Mouse (Mus musculus): ENCODE results near the gene Enox1. TPM values are rescaled to one million over a fixed set of nuclear protein-coding genes. Genes with fewer than 3 reads are reported as not detected.

Enox1 gene
- polyA plus RNA-seq, 2 experiments = 13.5 to 15.6 TPM

GRCm38 (mm10) chr14:77670945-77671344 lies 514.4 kb downstream of the Enox1 start:
- H3K4me1 ChIP-seq (ENCODE audit: control insufficient read depth, insufficient read depth, low read length) = 0 out of 2 replicates have a peak, but pooled peaks cover 3% of the 10 kb centered on the region
- no peak overlapping the region for H3K9ac ChIP-seq (ENCODE audit: low read depth, low read length, severe bottlenecking)
- no peaks in the 10 kb centered on the region for H3K36me3 ChIP-seq (ENCODE audit: control insufficient read depth, insufficient read depth, low read length)
- WGBS = 72% methylated on average over 5 of the region's 5 CpGs
- TF ChIP-seq POLR2A (IDR thresholded peaks at IDR 0.05; ENCODE audit: borderline replicate concordance, extremely low read depth, insufficient read depth, insufficient read length) = no peak
- H3K4me2 ChIP-seq (replicated peaks; ENCODE audit: low read depth, low read length, severe bottlenecking) = no peak overlapping the region
- no peaks in the 10 kb centered on the region for H3K9me3 ChIP-seq (ENCODE audit: control insufficient read depth, low read length)
- no peak overlapping the region for H3K4me3 ChIP-seq (replicated peaks; ENCODE audit: low read length)
- no peak for DNase-seq (ENCODE audit: low spot score)
- H3K27ac ChIP-seq (replicated peaks; ENCODE audit: low read depth, low read length) = no peak overlapping the region
- no peak for ATAC-seq (ENCODE audit: low FRiP score, low read depth)
- no peaks in the 10 kb centered on the region for H3K27me3 ChIP-seq (ENCODE audit: control insufficient read depth, insufficient read depth, low read length)

- ATAC-seq (ENCODE audit: low FRiP score, low read depth) (no peak), DNase-seq (ENCODE audit: low spot score) (no peak)
- H3K4me2 ChIP-seq (replicated peaks; ENCODE audit: low read depth, low read length, severe bottlenecking) = no peak overlapping the region
- H3K9me3 ChIP-seq (ENCODE audit: control insufficient read depth, low read length) = no peaks in the 10 kb centered on the region
- H3K4me1 ChIP-seq (ENCODE audit: control insufficient read depth, insufficient read depth, low read length) = 0 out of 2 replicates have a peak, but pooled peaks cover 3% of the 10 kb centered on the region
- H3K4me3 ChIP-seq (replicated peaks; ENCODE audit: low read length) = no peak overlapping the region
- no peak overlapping the region for H3K27ac ChIP-seq (replicated peaks; ENCODE audit: low read depth, low read length)
- no peak overlapping the region for H3K9ac ChIP-seq (ENCODE audit: low read depth, low read length, severe bottlenecking)
- H3K36me3 ChIP-seq (ENCODE audit: control insufficient read depth, insufficient read depth, low read length) = no peaks in the 10 kb centered on the region
- H3K27me3 ChIP-seq (ENCODE audit: control insufficient read depth, insufficient read depth, low read length) = no peaks in the 10 kb centered on the region
- WGBS = 59% methylated on average over 11 of the region's 11 CpGs
- no peak for TF ChIP-seq POLR2A (IDR thresholded peaks at IDR 0.05; ENCODE audit: borderline replicate concordance, extremely low read depth, insufficient read depth, insufficient read length)
Observed at GRCm38 (mm10) chr14:77671961-77672360, 515.4 kb downstream of the Enox1 start.

- Histone ChIP-seq H3K4me2 (replicated peaks; ENCODE audit: low read depth, low read length, severe bottlenecking) (no peak overlapping the region), H3K9me3 (ENCODE audit: control insufficient read depth, low read length) (no peaks in the 10 kb centered on the region), H3K4me3 (replicated peaks; ENCODE audit: low read length) (no peak overlapping the region), H3K36me3 (ENCODE audit: control insufficient read depth, insufficient read depth, low read length) (no peaks in the 10 kb centered on the region), H3K4me1 (ENCODE audit: control insufficient read depth, insufficient read depth, low read length) (0 out of 2 replicates have a peak, but pooled peaks cover 3% of the 10 kb centered on the region), H3K9ac (ENCODE audit: low read depth, low read length, severe bottlenecking) (no peak overlapping the region), H3K27me3 (ENCODE audit: control insufficient read depth, insufficient read depth, low read length) (no peaks in the 10 kb centered on the region), H3K27ac (replicated peaks; ENCODE audit: low read depth, low read length) (no peak overlapping the region)
- DNase-seq (ENCODE audit: low spot score) (no peak), ATAC-seq (ENCODE audit: low FRiP score, low read depth) (no peak)
- TF ChIP-seq POLR2A (IDR thresholded peaks at IDR 0.05; ENCODE audit: borderline replicate concordance, extremely low read depth, insufficient read depth, insufficient read length) = no peak
- 32% methylated on average over 8 of the region's 8 CpGs for WGBS
Observed at GRCm38 (mm10) chr14:77673138-77673537, 516.6 kb downstream of the Enox1 start.

GRCm38 (mm10) chr14:77677951-77678350 lies 521.4 kb downstream of the Enox1 start:
- TF ChIP-seq POLR2A (IDR thresholded peaks at IDR 0.05; ENCODE audit: borderline replicate concordance, extremely low read depth, insufficient read depth, insufficient read length) = no peak
- Histone ChIP-seq H3K9ac (ENCODE audit: low read depth, low read length, severe bottlenecking) (no peak overlapping the region), H3K27me3 (ENCODE audit: control insufficient read depth, insufficient read depth, low read length) (no peaks in the 10 kb centered on the region), H3K9me3 (ENCODE audit: control insufficient read depth, low read length) (no peaks in the 10 kb centered on the region), H3K36me3 (ENCODE audit: control insufficient read depth, insufficient read depth, low read length) (no peaks in the 10 kb centered on the region), H3K27ac (replicated peaks; ENCODE audit: low read depth, low read length) (no peak overlapping the region), H3K4me1 (ENCODE audit: control insufficient read depth, insufficient read depth, low read length) (0 out of 2 replicates have a peak, but pooled peaks cover 2% of the 10 kb centered on the region), H3K4me2 (replicated peaks; ENCODE audit: low read depth, low read length, severe bottlenecking) (no peak overlapping the region), H3K4me3 (replicated peaks; ENCODE audit: low read length) (no peak overlapping the region)
- ATAC-seq (ENCODE audit: low FRiP score, low read depth) (no peak), DNase-seq (ENCODE audit: low spot score) (no peak)
- 60% methylated on average over 7 of the region's 7 CpGs for WGBS

- DNase-seq (ENCODE audit: low spot score) (no peak), ATAC-seq (ENCODE audit: low FRiP score, low read depth) (no peak)
- 78% methylated on average over 9 of the region's 9 CpGs for WGBS
- H3K27me3 ChIP-seq (ENCODE audit: control insufficient read depth, insufficient read depth, low read length) = no peaks in the 10 kb centered on the region
- H3K4me1 ChIP-seq (ENCODE audit: control insufficient read depth, insufficient read depth, low read length) = no peaks in the 10 kb centered on the region
- no peak overlapping the region for H3K4me2 ChIP-seq (replicated peaks; ENCODE audit: low read depth, low read length, severe bottlenecking)
- no peak overlapping the region for H3K9ac ChIP-seq (ENCODE audit: low read depth, low read length, severe bottlenecking)
- no peak for TF ChIP-seq POLR2A (IDR thresholded peaks at IDR 0.05; ENCODE audit: borderline replicate concordance, extremely low read depth, insufficient read depth, insufficient read length)
- H3K36me3 ChIP-seq (ENCODE audit: control insufficient read depth, insufficient read depth, low read length) = no peaks in the 10 kb centered on the region
- H3K4me3 ChIP-seq (replicated peaks; ENCODE audit: low read length) = no peak overlapping the region
- no peak overlapping the region for H3K27ac ChIP-seq (replicated peaks; ENCODE audit: low read depth, low read length)
- no peaks in the 10 kb centered on the region for H3K9me3 ChIP-seq (ENCODE audit: control insufficient read depth, low read length)
Observed at GRCm38 (mm10) chr14:77679877-77680276, 523.3 kb downstream of the Enox1 start.
